Mouse (Mus musculus) macrophage (primary cell): ENCODE data around the gene Brd1. TPM values are rescaled to one million over a fixed set of nuclear protein-coding genes. Genes with fewer than 3 reads are reported as not detected.
"Not testable (repeated sequence)": the region's sequence is repeated elsewhere in the genome, so short reads cannot be mapped to it uniquely, and the experiment has no call there.

Experiments
- H3K27ac ChIP-seq: fragments of 350-480 bp; formaldehyde crosslinking; 2 replicates; pipeline ENCODE4 v1.9.0; 2021
- H3K36me3 ChIP-seq: fragments of 350-480 bp; formaldehyde crosslinking; 2 replicates; pipeline ENCODE4 v1.9.0; 2021; ENCODE audit errors: inconsistent target
- H3K4me3 ChIP-seq: fragments of 350-480 bp; formaldehyde crosslinking; 2 replicates; pipeline ENCODE4 v1.9.0; 2021; ENCODE audit errors: inconsistent target
- H3K79me2 ChIP-seq: fragments of 350-480 bp; formaldehyde crosslinking; 2 replicates; pipeline ENCODE4 v1.9.0; 2021; ENCODE audit errors: inconsistent target
- WGBS: methylation state at CpG from one replicate; pipeline ENCODE4 v1.1.7; 2026; ENCODE audit warnings: inconsistent platforms; ENCODE audit not compliant: missing documents; 5-methylcytosine and 5-hydroxymethylcytosine counted together
- polyA plus RNA-seq: library from polyadenylated mRNA; stranded (reverse); fragments of 250-400 nt; gene quantifications from 3 replicates; pipeline ENCODE4 v1.2.4, GENCODE M21; 2018; ENCODE audit warnings: inconsistent platforms

Gene Brd1
- polyA plus RNA-seq, 1 experiment from 2014 or later, result 24.4 TPM

DNA sequence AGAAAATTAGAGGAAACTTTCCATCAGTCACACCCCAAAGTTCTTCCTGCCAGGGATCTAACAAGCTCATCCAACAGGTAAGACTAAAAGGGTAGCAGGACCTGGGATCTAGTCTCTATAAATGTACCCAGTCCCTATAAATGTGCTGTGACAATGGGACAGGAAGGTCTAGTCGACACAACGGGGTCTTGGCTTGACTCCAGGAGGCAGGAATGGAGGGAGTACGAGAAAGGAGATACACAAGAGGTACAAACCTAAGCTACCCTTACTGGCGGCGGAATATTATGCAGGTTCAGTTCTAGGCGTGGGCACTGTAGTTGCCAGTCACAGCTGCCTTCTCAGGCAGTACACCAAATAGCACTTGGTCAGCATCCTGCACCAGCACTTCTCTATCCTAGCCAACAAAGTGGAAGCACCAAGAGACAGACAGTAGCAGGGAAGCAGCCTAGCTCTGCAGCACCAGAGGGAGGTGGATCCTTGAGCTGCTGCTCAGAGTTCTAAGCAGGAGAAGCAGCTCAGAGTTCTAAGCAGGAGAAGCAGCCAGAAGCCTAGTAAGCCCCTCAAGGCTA, 19.9 kb downstream of the Brd1 start:
- WGBS, result 82% methylated on average over 6 of the region's 6 CpGs
- peaks cover 72% of the 10 kb centered on the region for H3K36me3 ChIP-seq
- no peak overlapping the region for H3K4me3 ChIP-seq
- no peak overlapping the region for H3K27ac ChIP-seq
- H3K79me2 ChIP-seq, result peaks cover 90% of the 10 kb centered on the region

DNA sequence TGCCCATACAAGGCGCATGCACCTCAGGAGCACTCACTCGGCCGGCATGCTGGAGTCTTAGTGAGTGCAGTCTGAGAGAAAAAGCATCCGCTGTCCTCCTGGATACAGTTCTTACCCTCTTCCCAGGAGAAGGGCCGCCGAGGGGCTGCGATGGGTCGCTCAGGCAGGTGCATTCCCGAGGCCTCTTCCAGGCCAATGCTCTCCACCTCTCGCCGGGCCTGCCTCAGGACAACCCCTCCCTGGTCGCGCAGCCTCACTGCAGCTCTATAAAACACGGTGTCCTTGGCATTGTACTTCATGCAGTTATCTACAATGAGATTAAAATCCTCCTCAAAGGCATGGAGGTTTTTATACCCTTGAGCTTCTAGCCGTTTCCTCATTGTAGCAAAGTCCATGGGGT, 21.5 kb downstream of the Brd1 start:
- H3K27ac ChIP-seq, result no peak overlapping the region
- H3K36me3 ChIP-seq, result peaks cover 84% of the 10 kb centered on the region
- WGBS, result 96% methylated on average over 10 of the region's 15 CpGs
- H3K4me3 ChIP-seq, result no peak overlapping the region
- peaks cover 90% of the 10 kb centered on the region for H3K79me2 ChIP-seq

DNA sequence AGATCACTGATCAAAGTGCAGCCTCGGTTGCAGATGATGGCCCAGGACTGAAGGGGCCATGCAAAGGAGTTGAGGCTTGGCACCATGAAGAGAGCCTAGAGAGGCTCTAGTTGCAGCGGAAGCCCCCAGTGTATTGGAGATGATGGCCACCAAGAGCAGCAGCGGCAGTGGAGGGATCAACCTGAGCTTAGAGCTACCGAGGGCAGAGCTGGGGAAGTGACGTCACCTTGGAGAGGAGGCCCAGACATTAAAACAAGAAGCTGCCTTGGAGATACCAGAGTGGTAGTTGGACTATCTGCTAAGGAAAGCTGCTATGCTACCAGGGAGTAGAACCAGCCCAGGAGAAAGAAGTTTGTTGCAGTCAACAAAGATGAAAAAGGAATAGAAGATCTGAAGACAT, 24.2 kb downstream of the Brd1 start:
- H3K4me3 ChIP-seq, result no peak overlapping the region
- 96% methylated on average over 5 of the region's 5 CpGs for WGBS

DNA sequence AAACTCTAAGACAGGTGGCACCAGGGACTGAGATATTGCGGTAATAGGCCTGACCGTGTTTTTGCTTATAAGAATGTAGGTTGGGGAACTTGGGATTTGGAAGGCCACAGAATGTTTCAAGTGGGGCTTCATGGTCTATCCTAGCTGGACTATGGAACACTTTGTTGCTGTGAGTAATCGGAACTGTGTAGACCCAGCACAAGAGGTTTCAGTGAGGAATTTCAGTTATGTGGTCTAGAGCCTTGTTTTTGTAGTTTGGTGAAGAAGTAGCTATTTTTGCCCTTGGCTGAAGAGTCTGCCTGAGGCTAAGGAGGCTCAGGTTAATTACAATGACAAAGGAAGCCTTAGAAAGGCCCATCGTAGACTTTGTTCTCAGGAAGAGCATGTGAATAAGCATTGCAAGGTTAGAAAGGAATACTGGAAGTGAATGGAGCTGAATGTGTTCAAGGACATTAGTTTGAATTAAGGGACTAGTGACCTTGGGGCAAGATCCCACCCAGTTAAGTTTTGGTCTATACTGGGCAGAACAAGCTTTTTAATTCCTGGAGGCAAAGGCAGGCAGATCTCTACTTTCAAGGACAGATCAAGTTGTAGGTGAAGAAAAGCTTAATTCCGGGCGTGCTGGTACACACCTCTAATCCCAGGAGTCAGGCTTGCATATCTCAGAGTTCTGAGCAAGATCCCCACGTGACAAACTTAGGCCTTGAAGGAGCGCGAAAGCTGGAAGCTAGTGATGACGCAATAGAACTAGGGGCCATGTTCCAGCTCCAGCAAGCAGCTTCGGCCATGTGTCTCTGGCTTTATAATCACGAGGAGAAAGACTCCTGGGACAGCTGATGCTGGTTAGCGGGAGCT, 25.1 kb downstream of the Brd1 start:
- WGBS, result 86% methylated on average over 13 of the region's 13 CpGs
- Histone ChIP-seq H3K27ac (no peak overlapping the region), H3K4me3 (no peak overlapping the region), H3K36me3 (peaks cover 99% of the 10 kb centered on the region), H3K79me2 (peaks cover 90% of the 10 kb centered on the region)

More for the DNA sequence above, 24.2 kb downstream of the Brd1 start:
- no peak overlapping the region for H3K27ac ChIP-seq
- peaks cover 94% of the 10 kb centered on the region for H3K36me3 ChIP-seq
- H3K79me2 ChIP-seq, result peaks cover 90% of the 10 kb centered on the region

DNA sequence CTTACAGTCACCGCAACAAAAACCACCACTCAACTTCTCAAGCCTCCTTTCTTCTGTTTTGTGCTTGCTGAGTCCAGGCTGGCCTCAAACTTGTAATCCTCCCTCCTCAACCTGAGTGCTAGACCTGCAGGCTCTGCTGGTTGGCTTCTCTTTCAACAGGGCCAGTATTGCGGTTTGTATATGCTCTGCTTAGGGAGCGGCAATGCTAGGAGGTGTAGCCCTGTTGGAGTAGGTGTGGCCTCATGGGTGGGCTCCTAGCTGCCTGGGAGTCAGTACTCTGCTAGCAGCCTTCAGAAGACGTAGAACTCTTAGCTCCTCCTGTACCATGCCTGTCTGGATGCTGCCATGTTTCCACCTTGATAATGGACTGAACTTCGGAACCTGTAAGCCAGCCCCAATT, 25.8 kb downstream of the Brd1 start:
- no peak overlapping the region for H3K27ac ChIP-seq
- no peak overlapping the region for H3K4me3 ChIP-seq
- 96% methylated on average over 5 of the region's 5 CpGs for WGBS
- H3K79me2 ChIP-seq, result peaks cover 91% of the 10 kb centered on the region
- H3K36me3 ChIP-seq, result peaks cover 99% of the 10 kb centered on the region

DNA sequence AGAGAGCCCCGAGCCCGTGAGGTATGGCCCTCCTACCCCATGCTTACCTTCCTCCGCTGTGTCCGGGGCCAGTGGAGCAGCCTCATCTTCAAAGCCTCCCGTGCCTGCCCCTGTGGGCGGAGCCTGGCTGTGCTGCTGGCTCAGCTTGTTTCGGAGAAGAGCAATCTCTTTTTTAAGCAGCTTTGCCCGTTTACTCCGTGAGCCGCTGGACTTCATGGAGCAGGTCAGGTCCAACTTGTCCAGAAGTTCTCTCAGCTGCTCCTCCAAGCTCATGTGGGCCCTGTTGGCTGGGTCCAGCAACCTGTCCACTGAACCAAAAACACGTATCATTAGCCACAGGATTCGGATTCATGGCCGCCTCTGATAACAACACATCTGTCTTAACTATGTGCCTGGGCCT, 27.0 kb downstream of the Brd1 start:
- not testable (repeated sequence) for H3K27ac ChIP-seq, H3K4me3 ChIP-seq
- Histone ChIP-seq H3K36me3 (peaks cover 97% of the 10 kb centered on the region), H3K79me2 (peaks cover 90% of the 10 kb centered on the region)
- WGBS, result 96% methylated on average over 11 of the region's 13 CpGs

DNA sequence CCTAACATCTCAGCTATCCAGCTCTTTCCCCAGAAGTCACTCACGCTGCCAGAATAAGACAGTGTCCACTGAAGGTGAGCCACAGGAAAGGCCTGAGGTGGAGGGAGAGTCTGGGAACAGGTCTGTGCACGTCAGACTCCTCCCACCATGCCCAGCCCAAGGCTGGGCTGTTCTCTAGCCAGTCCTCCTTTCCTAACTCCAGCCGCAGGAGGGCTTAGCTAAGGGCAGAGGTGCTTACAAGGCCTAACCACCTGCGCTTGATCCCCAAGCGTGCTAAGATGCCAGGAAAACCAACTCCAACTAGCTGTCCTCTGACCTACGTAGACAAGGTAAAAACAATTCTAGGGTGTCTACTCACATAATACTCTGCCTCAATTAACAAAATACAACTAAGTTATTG, 27.7 kb downstream of the Brd1 start:
- Histone ChIP-seq H3K79me2 (peaks cover 88% of the 10 kb centered on the region), H3K4me3 (no peak overlapping the region), H3K36me3 (peaks cover 98% of the 10 kb centered on the region), H3K27ac (no peak overlapping the region)
- 91% methylated on average over 5 of the region's 6 CpGs for WGBS

DNA sequence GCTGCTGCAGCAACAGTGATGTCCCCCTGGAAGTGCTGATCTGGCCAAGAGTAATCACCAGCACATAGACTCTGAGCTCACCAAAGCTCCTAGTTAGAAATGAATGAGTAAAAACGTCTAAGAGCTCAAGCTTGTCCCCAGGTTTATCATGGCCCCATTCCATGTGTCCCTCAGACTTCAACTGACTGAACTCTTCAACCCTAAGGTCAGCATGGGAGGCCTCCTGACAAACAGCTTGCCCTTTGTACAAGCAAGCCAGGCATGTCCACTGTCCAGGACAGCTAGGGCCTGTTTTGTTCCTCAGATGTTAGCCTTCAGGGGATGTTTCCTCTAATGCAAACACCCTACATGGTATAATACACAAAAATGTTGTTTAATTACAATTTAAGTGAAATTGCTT, 29.7 kb downstream of the Brd1 start:
- Histone ChIP-seq H3K79me2 (peaks cover 89% of the 10 kb centered on the region), H3K4me3 (no peak overlapping the region), H3K36me3 (peaks cover 98% of the 10 kb centered on the region), H3K27ac (no peak overlapping the region)
- 75% methylated on average over 1 of the region's 1 CpGs for WGBS

DNA sequence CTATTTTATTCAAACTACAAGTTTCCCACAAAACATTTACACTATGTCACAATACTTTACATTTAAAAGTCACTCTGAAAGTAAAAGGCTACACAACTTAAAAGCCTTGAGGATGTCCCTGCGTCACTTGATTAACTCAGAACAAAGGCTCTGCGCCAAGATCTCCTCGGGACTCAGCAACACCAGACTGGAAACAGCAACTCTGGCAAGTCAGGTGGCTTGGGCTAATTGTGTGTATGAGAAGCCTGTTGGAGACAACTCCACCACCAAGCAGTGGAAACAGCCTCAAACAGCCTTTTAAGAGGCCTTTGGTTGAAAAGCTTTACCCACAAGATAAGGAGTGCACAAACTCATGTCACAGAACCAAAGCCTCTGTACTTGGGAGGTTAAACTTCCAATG, 31.5 kb downstream of the Brd1 start:
- Histone ChIP-seq H3K36me3 (peaks cover 98% of the 10 kb centered on the region), H3K27ac (no peak overlapping the region)
- WGBS, result 85% methylated on average over 3 of the region's 3 CpGs

DNA sequence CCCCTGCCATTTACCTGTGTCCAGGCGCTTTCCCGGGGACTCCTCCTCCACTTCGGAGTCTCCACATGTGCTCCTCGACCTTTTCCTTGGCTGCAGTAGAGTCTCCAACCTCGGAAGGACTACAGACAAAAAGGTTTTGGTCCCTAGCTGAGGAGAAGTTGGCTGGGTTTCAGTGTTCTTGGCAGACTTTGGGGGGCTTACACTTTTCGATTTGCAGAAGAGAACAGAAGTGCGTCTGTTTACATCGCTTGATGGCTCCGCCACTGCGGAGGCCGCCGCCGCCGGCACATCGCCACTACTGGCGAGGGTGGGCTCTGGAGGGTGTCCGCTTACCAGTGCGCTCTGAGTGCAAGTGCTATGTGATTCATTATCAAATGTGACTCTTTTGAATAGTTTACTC, 33.3 kb downstream of the Brd1 start:
- no peak overlapping the region for H3K27ac ChIP-seq
- no peak overlapping the region for H3K4me3 ChIP-seq
- H3K79me2 ChIP-seq, result peaks cover 65% of the 10 kb centered on the region
- WGBS, result 94% methylated on average over 17 of the region's 18 CpGs
- H3K36me3 ChIP-seq, result peaks cover 93% of the 10 kb centered on the region

More for the DNA sequence above, 31.5 kb downstream of the Brd1 start:
- Histone ChIP-seq H3K4me3 (no peak overlapping the region), H3K79me2 (peaks cover 82% of the 10 kb centered on the region)

DNA sequence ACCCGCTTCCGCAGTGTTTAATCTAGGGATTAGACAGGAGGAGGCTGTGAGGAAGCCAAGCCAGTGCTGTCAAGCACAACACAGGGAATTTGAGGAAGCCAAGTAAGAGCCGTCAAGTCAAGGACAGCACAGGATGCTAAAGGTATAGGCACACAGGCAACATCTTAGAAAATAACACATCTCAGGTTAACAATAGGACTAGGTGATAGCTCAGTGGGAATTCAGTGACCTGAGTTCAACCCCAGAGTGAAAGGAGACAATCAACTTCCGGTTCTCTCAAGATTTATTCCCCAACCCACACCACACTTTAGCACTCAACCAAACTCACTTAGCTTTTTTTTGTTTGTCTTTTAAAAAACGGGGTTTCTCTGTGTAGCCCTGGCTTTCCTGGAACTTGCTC, 34.5 kb downstream of the Brd1 start:
- H3K27ac ChIP-seq, result no peak overlapping the region
- WGBS, result 81% methylated on average over 5 of the region's 5 CpGs
- no peak overlapping the region for H3K4me3 ChIP-seq
- H3K36me3 ChIP-seq, result peaks cover 93% of the 10 kb centered on the region
- H3K79me2 ChIP-seq, result peaks cover 65% of the 10 kb centered on the region

DNA sequence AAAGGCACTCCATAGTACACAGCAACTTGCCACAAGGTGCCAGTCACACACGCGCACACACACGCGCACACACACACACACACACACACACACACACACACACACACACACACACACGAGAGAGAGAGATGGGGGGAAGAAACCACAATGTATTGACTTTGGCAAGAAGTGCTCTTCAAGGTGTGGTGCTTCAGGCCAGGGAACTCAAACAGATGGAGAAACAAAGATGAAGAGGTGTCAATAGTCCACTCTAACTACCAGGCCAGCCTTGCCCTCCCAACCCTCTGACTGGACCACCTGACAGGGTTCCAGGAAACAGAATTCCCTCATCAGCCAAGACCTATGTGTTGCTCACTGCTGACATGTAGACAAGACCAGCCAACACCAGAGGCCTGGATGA, 36.4 kb downstream of the Brd1 start:
- H3K27ac ChIP-seq, result no peak overlapping the region
- peaks cover 58% of the 10 kb centered on the region; the same call in 1 of the 2 replicates for H3K79me2 ChIP-seq
- no peak overlapping the region for H3K4me3 ChIP-seq
- 95% methylated on average over 4 of the region's 5 CpGs for WGBS
- peaks cover 95% of the 10 kb centered on the region for H3K36me3 ChIP-seq

DNA sequence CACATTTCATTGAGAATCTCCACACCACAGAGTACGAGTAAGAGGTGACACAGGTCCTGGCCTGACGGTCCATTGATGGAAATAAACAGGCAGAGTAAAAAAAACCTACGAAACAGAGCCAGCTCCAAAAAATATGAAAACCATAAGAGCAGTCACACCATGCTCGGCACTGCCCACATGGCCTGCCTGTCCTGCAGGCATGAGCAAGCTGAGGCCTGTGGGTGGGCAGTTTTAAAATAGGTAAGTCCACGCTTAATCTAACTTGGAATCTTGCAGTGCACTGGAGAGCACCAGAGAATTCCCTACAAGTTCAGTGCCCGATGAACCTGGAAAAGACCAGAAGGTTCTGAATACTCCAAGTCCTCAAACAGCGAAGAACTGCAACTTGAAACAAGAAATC, 38.0 kb downstream of the Brd1 start:
- WGBS, result 91% methylated on average over 7 of the region's 7 CpGs
- H3K36me3 ChIP-seq, result peaks cover 95% of the 10 kb centered on the region

DNA sequence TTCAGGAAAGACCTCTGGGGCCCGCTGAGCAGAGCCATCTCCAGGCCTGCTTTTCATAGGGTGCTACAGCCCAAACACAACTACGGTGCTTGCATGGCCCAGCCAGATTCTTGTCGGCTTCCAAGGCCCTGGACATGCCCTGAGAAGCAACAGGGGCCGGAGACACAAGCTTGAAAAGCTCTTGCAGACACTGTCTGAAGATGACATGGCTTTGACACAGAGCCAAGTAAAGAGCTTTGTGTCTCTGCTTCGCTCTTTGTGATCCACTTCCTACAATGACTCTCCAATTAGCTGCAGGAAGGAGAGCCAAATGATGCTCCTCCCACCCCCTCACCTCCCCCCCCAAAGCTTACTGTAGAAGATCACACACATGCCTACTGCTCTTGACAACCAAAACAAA, 40.0 kb downstream of the Brd1 start:
- H3K27ac ChIP-seq, result no peak overlapping the region
- peaks cover 33% of the 10 kb centered on the region; the same call in 1 of the 2 replicates for H3K79me2 ChIP-seq
- WGBS, result 83% methylated on average over 5 of the region's 5 CpGs
- H3K36me3 ChIP-seq, result peaks cover 88% of the 10 kb centered on the region
- no peak overlapping the region for H3K4me3 ChIP-seq

More for the DNA sequence above, 38.0 kb downstream of the Brd1 start:
- Histone ChIP-seq H3K79me2 (peaks cover 48% of the 10 kb centered on the region; the same call in 1 of the 2 replicates), H3K4me3 (no peak overlapping the region), H3K27ac (no peak overlapping the region)

DNA sequence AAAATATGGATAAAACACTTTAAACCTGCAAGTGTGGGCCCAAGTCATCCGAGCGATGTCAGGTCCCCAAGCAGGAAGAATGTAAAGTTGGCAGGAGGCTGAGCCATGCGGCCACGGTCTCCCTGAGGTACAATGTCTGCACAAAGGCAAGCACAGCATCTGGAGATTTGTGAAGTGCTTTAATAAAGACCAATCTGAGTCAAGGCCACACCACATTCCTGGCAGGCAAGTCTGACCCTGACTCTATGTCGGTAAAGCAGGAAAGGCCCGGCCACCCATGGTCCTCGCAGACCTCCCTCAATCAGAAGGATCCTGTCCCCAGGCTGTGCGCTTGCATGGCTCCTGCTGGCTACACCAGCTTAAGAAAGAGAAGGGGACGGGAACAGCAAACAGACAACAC, 41.3 kb downstream of the Brd1 start:
- no peak overlapping the region for H3K4me3 ChIP-seq
- H3K79me2 ChIP-seq, result peaks cover 24% of the 10 kb centered on the region; the same call in 1 of the 2 replicates
- H3K36me3 ChIP-seq, result peaks cover 88% of the 10 kb centered on the region
- H3K27ac ChIP-seq, result no peak overlapping the region
- 95% methylated on average over 9 of the region's 9 CpGs for WGBS
